Mouse (Mus musculus): ENCODE data around the gene Rxfp4. TPM values are rescaled to one million over a fixed set of nuclear protein-coding genes. Genes with fewer than 3 reads are reported as not detected.

The Rxfp4 gene
- polyA plus RNA-seq, 1 experiment from 2014 or later: not detected

- WGBS: 12% methylated on average over 4 of the region's 4 CpGs
- H3K27me3 ChIP-seq (ENCODE audit: insufficient read depth, low read length): no peaks in the 10 kb centered on the region
- no peak for ATAC-seq (ENCODE audit: low FRiP score, low TSS enrichment)
- H3K9me3 ChIP-seq (ENCODE audit: low read length): no peaks in the 10 kb centered on the region
- H3K4me3 ChIP-seq (ENCODE audit: low read length): peak overlapping the region; percentile 84
- H3K4me1 ChIP-seq (ENCODE audit: insufficient read depth, low read length): peaks cover 63% of the 10 kb centered on the region
- H3K9ac ChIP-seq (replicated peaks; ENCODE audit: low read length): peak overlapping the region; percentile 97
- peak overlapping the region; percentile 88 for H3K4me2 ChIP-seq (replicated peaks; ENCODE audit: low read depth, low read length)
- H3K36me3 ChIP-seq (ENCODE audit: insufficient read depth, low read length): no peaks in the 10 kb centered on the region
- H3K27ac ChIP-seq (ENCODE audit: low read length): peak overlapping the region; percentile 99; the same call in 1 of the 2 replicates
These were observed 28.6 kb downstream of the Rxfp4 start for GRCm38 (mm10) chr3:88624324-88624723.

- Histone ChIP-seq H3K36me3 (ENCODE audit: insufficient read depth, low read length) (no peaks in the 10 kb centered on the region), H3K4me2 (replicated peaks; ENCODE audit: low read depth, low read length) (peak overlapping the region; percentile 88), H3K9ac (replicated peaks; ENCODE audit: low read length) (peak overlapping the region; percentile 97), H3K27me3 (ENCODE audit: insufficient read depth, low read length) (no peaks in the 10 kb centered on the region), H3K4me3 (ENCODE audit: low read length) (peak overlapping the region; percentile 84), H3K4me1 (ENCODE audit: insufficient read depth, low read length) (peaks cover 61% of the 10 kb centered on the region), H3K9me3 (ENCODE audit: low read length) (no peaks in the 10 kb centered on the region), H3K27ac (ENCODE audit: low read length) (peak overlapping the region; percentile 99)
- WGBS: 6% methylated on average over 15 of the region's 15 CpGs
- ATAC-seq (ENCODE audit: low FRiP score, low TSS enrichment): no peak
These were observed 29.4 kb downstream of the Rxfp4 start for GRCm38 (mm10) chr3:88623346-88624135.

GRCm38 (mm10) chr3:88622941-88623345, 30.0 kb downstream of the Rxfp4 start:
- peak; percentile 44 for ATAC-seq (ENCODE audit: low FRiP score, low TSS enrichment)
- WGBS: 0% methylated on average over 5 of the region's 6 CpGs

GRCm38 (mm10) chr3:88622113-88622940, 30.6 kb downstream of the Rxfp4 start:
- H3K4me2 ChIP-seq (replicated peaks; ENCODE audit: low read depth, low read length): peak overlapping the region; percentile 88
- H3K27me3 ChIP-seq (ENCODE audit: insufficient read depth, low read length): no peaks in the 10 kb centered on the region
- ATAC-seq (ENCODE audit: low FRiP score, low TSS enrichment): no peak; the same call in 1 of the 2 replicates
- peak overlapping the region; percentile 84 for H3K4me3 ChIP-seq (ENCODE audit: low read length)
- H3K36me3 ChIP-seq (ENCODE audit: insufficient read depth, low read length): no peaks in the 10 kb centered on the region
- H3K27ac ChIP-seq (ENCODE audit: low read length): peak overlapping the region; percentile 99
- peak overlapping the region; percentile 97 for H3K9ac ChIP-seq (replicated peaks; ENCODE audit: low read length)
- H3K9me3 ChIP-seq (ENCODE audit: low read length): no peaks in the 10 kb centered on the region
- WGBS: under 1% methylated on average over 24 of the region's 24 CpGs
- peaks cover 59% of the 10 kb centered on the region for H3K4me1 ChIP-seq (ENCODE audit: insufficient read depth, low read length)

More at GRCm38 (mm10) chr3:88622941-88623345, 30.0 kb downstream of the Rxfp4 start:
- Histone ChIP-seq H3K27me3 (ENCODE audit: insufficient read depth, low read length) (no peaks in the 10 kb centered on the region), H3K4me2 (replicated peaks; ENCODE audit: low read depth, low read length) (peak overlapping the region; percentile 88), H3K9ac (replicated peaks; ENCODE audit: low read length) (peak overlapping the region; percentile 97), H3K9me3 (ENCODE audit: low read length) (no peaks in the 10 kb centered on the region), H3K27ac (ENCODE audit: low read length) (peak overlapping the region; percentile 99), H3K4me1 (ENCODE audit: insufficient read depth, low read length) (peaks cover 61% of the 10 kb centered on the region), H3K4me3 (ENCODE audit: low read length) (peak overlapping the region; percentile 84), H3K36me3 (ENCODE audit: insufficient read depth, low read length) (no peaks in the 10 kb centered on the region)

GRCm38 (mm10) chr3:88621537-88622112, 31.3 kb downstream of the Rxfp4 start:
- Histone ChIP-seq H3K9ac (replicated peaks; ENCODE audit: low read length) (peak overlapping the region; percentile 97), H3K9me3 (ENCODE audit: low read length) (no peaks in the 10 kb centered on the region), H3K4me3 (ENCODE audit: low read length) (peak overlapping the region; percentile 84), H3K27me3 (ENCODE audit: insufficient read depth, low read length) (no peaks in the 10 kb centered on the region), H3K36me3 (ENCODE audit: insufficient read depth, low read length) (no peaks in the 10 kb centered on the region), H3K4me2 (replicated peaks; ENCODE audit: low read depth, low read length) (peak overlapping the region; percentile 88), H3K4me1 (ENCODE audit: insufficient read depth, low read length) (peaks cover 52% of the 10 kb centered on the region), H3K27ac (ENCODE audit: low read length) (peak overlapping the region; percentile 99)
- under 1% methylated on average over 36 of the region's 36 CpGs for WGBS
- peak; percentile 21 for ATAC-seq (ENCODE audit: low FRiP score, low TSS enrichment)

- ATAC-seq (ENCODE audit: low FRiP score, low TSS enrichment): peak; percentile 76
- Histone ChIP-seq H3K4me1 (ENCODE audit: insufficient read depth, low read length) (peaks cover 50% of the 10 kb centered on the region), H3K27ac (ENCODE audit: low read length) (peak overlapping the region; percentile 99), H3K4me2 (replicated peaks; ENCODE audit: low read depth, low read length) (peak overlapping the region; percentile 88), H3K36me3 (ENCODE audit: insufficient read depth, low read length) (no peaks in the 10 kb centered on the region), H3K9me3 (ENCODE audit: low read length) (no peaks in the 10 kb centered on the region), H3K4me3 (ENCODE audit: low read length) (peak overlapping the region; percentile 84), H3K9ac (replicated peaks; ENCODE audit: low read length) (peak overlapping the region; percentile 97), H3K27me3 (ENCODE audit: insufficient read depth, low read length) (no peaks in the 10 kb centered on the region)
- WGBS: under 1% methylated on average over 63 of the region's 64 CpGs
These were observed 31.9 kb downstream of the Rxfp4 start for GRCm38 (mm10) chr3:88620992-88621536.

GRCm38 (mm10) chr3:88620146-88620991, 32.6 kb downstream of the Rxfp4 start:
- H3K4me2 ChIP-seq (replicated peaks; ENCODE audit: low read depth, low read length): peak overlapping the region; percentile 88
- ATAC-seq (ENCODE audit: low FRiP score, low TSS enrichment): peak; percentile 5; the same call in 1 of the 2 replicates
- H3K36me3 ChIP-seq (ENCODE audit: insufficient read depth, low read length): no peaks in the 10 kb centered on the region
- H3K4me3 ChIP-seq (ENCODE audit: low read length): peak overlapping the region; percentile 84
- peak overlapping the region; percentile 99 for H3K27ac ChIP-seq (ENCODE audit: low read length)
- peaks cover 50% of the 10 kb centered on the region for H3K4me1 ChIP-seq (ENCODE audit: insufficient read depth, low read length)
- H3K9ac ChIP-seq (replicated peaks; ENCODE audit: low read length): peak overlapping the region; percentile 97
- 15% methylated on average over 15 of the region's 15 CpGs for WGBS
- no peaks in the 10 kb centered on the region for H3K27me3 ChIP-seq (ENCODE audit: insufficient read depth, low read length)
- H3K9me3 ChIP-seq (ENCODE audit: low read length): no peaks in the 10 kb centered on the region

- no peak overlapping the region for H3K9ac ChIP-seq (replicated peaks; ENCODE audit: low read length)
- no peaks in the 10 kb centered on the region for H3K36me3 ChIP-seq (ENCODE audit: insufficient read depth, low read length)
- H3K9me3 ChIP-seq (ENCODE audit: low read length): no peaks in the 10 kb centered on the region
- ATAC-seq (ENCODE audit: low FRiP score, low TSS enrichment): no peak
- no peak overlapping the region; the same call in 1 of the 2 replicates for H3K4me2 ChIP-seq (replicated peaks; ENCODE audit: low read depth, low read length)
- WGBS: 52% methylated on average over 9 of the region's 9 CpGs
- 0 out of 2 replicates have a peak overlapping the region, but pooled peaks have one; percentile 2 for H3K4me3 ChIP-seq (ENCODE audit: low read length)
- H3K27ac ChIP-seq (ENCODE audit: low read length): peak overlapping the region; percentile 99
- peaks cover 46% of the 10 kb centered on the region for H3K4me1 ChIP-seq (ENCODE audit: insufficient read depth, low read length)
- H3K27me3 ChIP-seq (ENCODE audit: insufficient read depth, low read length): no peaks in the 10 kb centered on the region
These were observed 33.5 kb downstream of the Rxfp4 start for GRCm38 (mm10) chr3:88619113-88620097.

Data from kidney, embryonic 16.5 days (tissue).